In genomic region chr16:20496671-20497600, GRCm38 (mm10) we compare ENCODE assay signal across 8 mouse cellular contexts. TPM values are rescaled to one million over a fixed set of nuclear protein-coding genes. Genes with fewer than 3 reads are reported as not detected.
A peak's percentile ranks its signal among the peaks of the same experiment; 100 is the strongest.
DNase-seq lines count a peak whose midpoint lies in the region; ATAC-seq lines count a peak whose summit lies in the region.

No protein-coding gene starts in this region.

- whole genome bisulfite sequencing in hindbrain, embryonic 16.5 days = 24% methylated on average over 25 of the region's 25 CpGs

- peak; percentile 69 for ATAC-seq in frontal cortex, adult (ENCODE audit: low TSS enrichment)
- ATAC-seq in hindbrain, embryonic 16.5 days = peak; percentile 15

- no peak overlapping the region for H3K9ac ChIP-seq in hindbrain, embryonic 16.5 days (ENCODE audit: low read depth, low read length)

- peak; percentile 80 for DNase-seq in gastrocnemius, adult 18-20 months (ENCODE audit: low spot score)
- DNase-seq in gastrocnemius, postnatal 10 days = no peak
- DNase-seq in cerebellum, adult 9-10 months = peak; percentile 82
- DNase-seq in left cerebral cortex, postnatal 10 days (ENCODE audit: extremely low spot score in 1 of 2, low spot score in 2 of 2) = peak; percentile 46 to 56
- peak; percentile 56 for DNase-seq in skeletal muscle tissue, adult 2 months (ENCODE audit: low read depth, low spot score)

- peaks cover 12% of the 10 kb centered on the region for H3K36me3 ChIP-seq in hindbrain, embryonic 16.5 days (ENCODE audit: control insufficient read depth, insufficient read depth, low read length)
- peaks cover 18% of the 10 kb centered on the region for H3K36me3 ChIP-seq in megakaryocyte, embryonic 14.5 days (replicated peaks; ENCODE audit: low read length)

- no peaks in the 10 kb centered on the region; the same call in 1 of the 2 replicates for H3K27me3 ChIP-seq in hindbrain, embryonic 16.5 days (replicated peaks; ENCODE audit: control insufficient read depth, insufficient read depth, low read length)
- H3K27me3 ChIP-seq in megakaryocyte, embryonic 14.5 days (replicated peaks) = no peaks in the 10 kb centered on the region

- peaks cover 16% of the 10 kb centered on the region for H3K4me1 ChIP-seq in hindbrain, embryonic 16.5 days (ENCODE audit: control insufficient read depth, insufficient read depth, low read depth, low read length)
- peaks cover 66% of the 10 kb centered on the region for H3K4me1 ChIP-seq in megakaryocyte, embryonic 14.5 days

- H3K4me2 ChIP-seq in hindbrain, embryonic 16.5 days (ENCODE audit: low read length) = peak overlapping the region; percentile 62

- no peak overlapping the region for H3K27ac ChIP-seq in hindbrain, embryonic 16.5 days (ENCODE audit: low read depth, low read length)

- H3K9me3 ChIP-seq in hindbrain, embryonic 16.5 days (ENCODE audit: control insufficient read depth, low read length) = no peaks in the 10 kb centered on the region
- no peaks in the 10 kb centered on the region for H3K9me3 ChIP-seq in megakaryocyte, embryonic 14.5 days

- intact Hi-C loops in left cerebral cortex, postnatal 10 days (cut with DNase I) = no loop called here

- peak overlapping the region; percentile 30 for H3K4me3 ChIP-seq in hindbrain, embryonic 16.5 days (ENCODE audit: low read length)
- H3K4me3 ChIP-seq in megakaryocyte, embryonic 14.5 days (replicated peaks) = peak overlapping the region; percentile 77

RNA-seq across cellular contexts. Expression of gene Eif2b5, which starts 1.7 kb away (rescaled TPM):
- total RNA-seq in gastrocnemius, adult 18-20 months (2021) = 10 to 100 TPM; 52.6 to 54.4 TPM
- total RNA-seq in gastrocnemius, postnatal 10 days (2021) = 10 to 100 TPM; 45.1 to 46.1 TPM
- 97.3 and 104 TPM in 2 replicates for polyA plus RNA-seq in hindbrain, embryonic 16.5 days (2015; fragmentation: Nextera tagmentation; extraction: Ambion mirVana)
- total RNA-seq in left cerebral cortex, postnatal 10 days (2021) = 10 to 100 TPM; 61.4 to 66.7 TPM
- 5.9 and 9.1 TPM in 2 replicates for polyA plus RNA-seq in megakaryocyte, embryonic 14.5 days (2012; ENCODE audit: insufficient read depth, low replicate concordance)

RNA-seq across cellular contexts. Expression of gene Dvl3, which starts 19.8 kb away (rescaled TPM):
- 10 to 100 TPM; 28.4 to 32.0 TPM for total RNA-seq in gastrocnemius, adult 18-20 months (2021)
- total RNA-seq in gastrocnemius, postnatal 10 days (2021) = 10 to 100 TPM; 36.3 to 44.4 TPM
- polyA plus RNA-seq in hindbrain, embryonic 16.5 days (2015; fragmentation: Nextera tagmentation; extraction: Ambion mirVana) = 28.5 and 40.4 TPM in 2 replicates
- total RNA-seq in left cerebral cortex, postnatal 10 days (2021) = 10 to 100 TPM; 84.8 to 87.8 TPM
- 21.1 and 45.9 TPM in 2 replicates for polyA plus RNA-seq in megakaryocyte, embryonic 14.5 days (2012; ENCODE audit: insufficient read depth, low replicate concordance)

RNA-seq across cellular contexts. Expression of gene Ap2m1, which starts 38.3 kb away (rescaled TPM):
- 100 to 1,000 TPM; 121 to 146 TPM for total RNA-seq in gastrocnemius, adult 18-20 months (2021)
- 100 to 1,000 TPM; 170 to 199 TPM for total RNA-seq in gastrocnemius, postnatal 10 days (2021)
- 1,253 and 1,320 TPM in 2 replicates for polyA plus RNA-seq in hindbrain, embryonic 16.5 days (2015; fragmentation: Nextera tagmentation; extraction: Ambion mirVana)
- 100 to 1,000 TPM; 950 to 999 TPM for total RNA-seq in left cerebral cortex, postnatal 10 days (2021)
- 49.0 and 228 TPM in 2 replicates for polyA plus RNA-seq in megakaryocyte, embryonic 14.5 days (2012; ENCODE audit: insufficient read depth, low replicate concordance)

RNA-seq across cellular contexts. Expression of gene Abcf3, which starts 51.4 kb away (rescaled TPM):
- total RNA-seq in gastrocnemius, adult 18-20 months (2021) = 10 to 100 TPM; 50.3 to 69.8 TPM
- 10 to 100 TPM; 51.8 to 52.5 TPM for total RNA-seq in gastrocnemius, postnatal 10 days (2021)
- 81.0 and 90.7 TPM in 2 replicates for polyA plus RNA-seq in hindbrain, embryonic 16.5 days (2015; fragmentation: Nextera tagmentation; extraction: Ambion mirVana)
- total RNA-seq in left cerebral cortex, postnatal 10 days (2021) = 10 to 100 TPM; 67.0 to 80.0 TPM
- polyA plus RNA-seq in megakaryocyte, embryonic 14.5 days (2012; ENCODE audit: insufficient read depth, low replicate concordance) = 24.1 TPM in 1 of 2 replicates, not detected in the other

Comparison
In these comparisons a context has a peak if more than half of its experiments do, and no peak if none do; other contexts are left out.
1. RNA of gene Ap2m1, which starts 38.3 kb away (total RNA-seq): 950 to 999 TPM in left cerebral cortex, postnatal 10 days; 170 to 199 TPM in gastrocnemius, postnatal 10 days and 121 to 146 TPM in gastrocnemius, adult 18-20 months; every median in the first group is over 4 times any median in the second.